Mouse (Mus musculus) MEL (cell line): ENCODE measurements around the gene Acadsb. TPM values are rescaled to one million over a fixed set of nuclear protein-coding genes. Genes with fewer than 3 reads are reported as not detected.

Experiments
- DNase-seq: peaks from one replicate; pipeline ENCODE4 v3.0.0; 2011; ENCODE audit warnings: low read depth, low spot score
- H3K27ac ChIP-seq: 2 replicates; pipeline ENCODE4 v1.5.1; 2012; ENCODE audit warnings: low read depth, mild to moderate bottlenecking, control low read depth, low read length, moderate library complexity; ENCODE audit not compliant: control insufficient read depth
- H3K27me3 ChIP-seq, 2 experiments: fragments of 150-350 bp in 1 of 2; sonication (generic) in 1 of 2; 2 replicates each; pipeline ENCODE4 v1.6.1; 2012; ENCODE audit warnings: low read length in 2 of 2, mild to moderate bottlenecking in 2 of 2, improper control_type of control experiment in 1 of 2, moderate library complexity in 1 of 2; ENCODE audit not compliant: insufficient read depth in 2 of 2, control insufficient read depth in 1 of 2
- H3K36me3 ChIP-seq, 2 experiments: 2 replicates each; pipeline ENCODE4 v1.6.1; 2012 to 2014; ENCODE audit warnings: low read length in 2 of 2, improper control_type of control experiment in 1 of 2, inconsistent platforms in 1 of 2, mild to moderate bottlenecking in 1 of 2; ENCODE audit not compliant: insufficient read depth in 2 of 2, control insufficient read depth in 1 of 2
- H3K4me1 ChIP-seq, 2 experiments: fragments of 150-350 bp in 1 of 2; sonication (generic) in 1 of 2; 2 replicates each; pipeline ENCODE4 v1.6.1; 2012; ENCODE audit warnings: low read length in 2 of 2, improper control_type of control experiment in 1 of 2, mild to moderate bottlenecking in 1 of 2; ENCODE audit not compliant: insufficient read depth in 2 of 2, control insufficient read depth in 1 of 2
- H3K4me3 ChIP-seq, 2 experiments: fragments of 150-350 bp in 1 of 2; sonication (generic) in 1 of 2; 2 replicates each; pipeline ENCODE4 v1.5.1; 2012; ENCODE audit warnings: low read depth in 2 of 2, low read length in 2 of 2, mild to moderate bottlenecking in 2 of 2, moderate library complexity in 2 of 2, control low read depth in 1 of 2, improper control_type of control experiment in 1 of 2; ENCODE audit not compliant: control insufficient read depth in 1 of 2, insufficient read depth in 1 of 2
- H3K79me2 ChIP-seq: 2 replicates; pipeline ENCODE4 v1.6.1; 2012; ENCODE audit warnings: mild to moderate bottlenecking, low read length, moderate library complexity; ENCODE audit not compliant: control insufficient read depth, poor library complexity, insufficient read depth
- H3K9ac ChIP-seq: 2 replicates; pipeline ENCODE4 v1.6.1; 2012; ENCODE audit warnings: low read depth, mild to moderate bottlenecking, control low read depth, low read length, moderate library complexity; ENCODE audit not compliant: control insufficient read depth, poor library complexity, severe bottlenecking
- H3K9me3 ChIP-seq: fragments of 150-350 bp; sonication (generic); replicated peaks from 2 replicates; pipeline ENCODE4 v1.6.1; 2012; ENCODE audit warnings: mild to moderate bottlenecking, low read length, improper control_type of control experiment, moderate library complexity; ENCODE audit not compliant: insufficient read depth
- BHLHE40 ChIP-seq: IDR thresholded peaks from 2 replicates; pipeline ENCODE4 v1.6.1; 2012; ENCODE audit warnings: low read depth, mild to moderate bottlenecking, inconsistent platforms, low read length, improper control_type of control experiment, borderline replicate concordance
- CHD1 ChIP-seq: IDR thresholded peaks from 2 replicates; pipeline ENCODE4 v1.6.1; 2012; ENCODE audit warnings: low read depth, mild to moderate bottlenecking, inconsistent platforms, low read length, improper control_type of control experiment
- CHD2 ChIP-seq: IDR thresholded peaks from 2 replicates; pipeline ENCODE4 v1.6.1; 2011; ENCODE audit warnings: low read length, improper control_type of control experiment
- CTCF ChIP-seq, 3 experiments: IDR thresholded peaks in 2 of 3; conservative IDR thresholded peaks in 1 of 3; 2 replicates each; pipeline ENCODE4 v1.5.1; 2011 to 2012; ENCODE audit warnings: low read length in 3 of 3, low read depth in 2 of 3, mild to moderate bottlenecking in 2 of 3, improper control_type of control experiment in 1 of 3, inconsistent platforms in 1 of 3, mixed read lengths in 1 of 3, moderate library complexity in 1 of 3; ENCODE audit not compliant: control insufficient read depth in 1 of 3, insufficient read depth in 1 of 3, poor library complexity in 1 of 3, severe bottlenecking in 1 of 3
- E2F4 ChIP-seq: IDR thresholded peaks from 2 replicates; pipeline ENCODE4 v1.6.1; 2011; ENCODE audit warnings: low read depth, low read length, improper control_type of control experiment, borderline replicate concordance
- ELF1 ChIP-seq: IDR thresholded peaks from 2 replicates; pipeline ENCODE4 v1.6.1; 2014; ENCODE audit warnings: low read depth, mild to moderate bottlenecking, inconsistent platforms, low read length, improper control_type of control experiment, moderate library complexity
- EP300 ChIP-seq, 2 experiments: IDR thresholded peaks; 2 replicates each; pipeline ENCODE4 v1.6.1; 2011; ENCODE audit warnings: improper control_type of control experiment in 2 of 2, low read length in 2 of 2, low read depth in 1 of 2, mild to moderate bottlenecking in 1 of 2
- JUND ChIP-seq: IDR thresholded peaks from 2 replicates; pipeline ENCODE4 v1.6.1; 2011; ENCODE audit warnings: low read depth, mild to moderate bottlenecking, improper control_type of control experiment, low read length
- KAT2A ChIP-seq: conservative IDR thresholded peaks from 2 replicates; pipeline ENCODE4 v1.6.1; 2012; ENCODE audit warnings: low read depth, low read length, improper control_type of control experiment, inconsistent platforms
- MEF2A ChIP-seq: IDR thresholded peaks from 2 replicates; pipeline ENCODE4 v1.6.1; 2014; ENCODE audit warnings: low read depth, mild to moderate bottlenecking, inconsistent platforms, low read length, improper control_type of control experiment; ENCODE audit not compliant: poor library complexity, insufficient replicate concordance, severe bottlenecking; ENCODE audit errors: extremely low read depth
- MXI1 ChIP-seq: IDR thresholded peaks from 2 replicates; pipeline ENCODE4 v1.6.1; 2011; ENCODE audit warnings: mild to moderate bottlenecking, low read depth, low read length, improper control_type of control experiment
- MYC ChIP-seq: IDR thresholded peaks from 2 replicates; pipeline ENCODE4 v1.6.1; 2011; ENCODE audit warnings: low read depth, mild to moderate bottlenecking, low read length, improper control_type of control experiment, moderate library complexity
- NELFE ChIP-seq: IDR thresholded peaks from 2 replicates; pipeline ENCODE4 v1.6.1; 2011; ENCODE audit warnings: low read depth, low read length, improper control_type of control experiment
- POLR2A ChIP-seq, 2 experiments: IDR thresholded peaks; 2 replicates each; pipeline ENCODE4 v1.6.1; 2011 to 2012; ENCODE audit warnings: low read length in 2 of 2, mild to moderate bottlenecking in 2 of 2, control low read depth in 1 of 2, improper control_type of control experiment in 1 of 2, low read depth in 1 of 2, moderate library complexity in 1 of 2; ENCODE audit not compliant: control insufficient read depth in 1 of 2, insufficient read depth in 1 of 2, poor library complexity in 1 of 2
- POLR2AphosphoS2 ChIP-seq: IDR thresholded peaks from 2 replicates; pipeline ENCODE4 v1.6.1; 2011; ENCODE audit warnings: low read length, improper control_type of control experiment
- POLR2AphosphoS5 ChIP-seq: IDR thresholded peaks from 2 replicates; pipeline ENCODE4 v1.6.1; 2012; ENCODE audit warnings: low read depth, borderline replicate concordance, mild to moderate bottlenecking, inconsistent platforms, low read length, moderate library complexity, mixed read lengths
- RAD21 ChIP-seq: IDR thresholded peaks from 2 replicates; pipeline ENCODE4 v1.6.1; 2011; ENCODE audit warnings: mild to moderate bottlenecking, low read depth, low read length, improper control_type of control experiment
- TAL1 ChIP-seq: IDR thresholded peaks from 2 replicates; pipeline ENCODE4 v1.6.1; 2012; ENCODE audit warnings: mild to moderate bottlenecking, inconsistent platforms, low read length, moderate library complexity, mixed read lengths
- TBP ChIP-seq: IDR thresholded peaks from 2 replicates; pipeline ENCODE4 v1.8.0; 2011; ENCODE audit warnings: low read depth, low read length, improper control_type of control experiment
- TCF12 ChIP-seq: IDR thresholded peaks from 2 replicates; pipeline ENCODE4 v1.6.1; 2014; ENCODE audit warnings: low read depth, mild to moderate bottlenecking, inconsistent platforms, low read length, improper control_type of control experiment, moderate library complexity
- USF2 ChIP-seq, 2 experiments: IDR thresholded peaks; 2 replicates each; pipeline ENCODE4 v1.6.1; 2011 to 2012; ENCODE audit warnings: improper control_type of control experiment in 2 of 2, low read length in 2 of 2, borderline replicate concordance in 1 of 2, inconsistent platforms in 1 of 2, low read depth in 1 of 2, mild to moderate bottlenecking in 1 of 2; ENCODE audit not compliant: insufficient read depth in 1 of 2
- ZC3H11A ChIP-seq: IDR thresholded peaks from 2 replicates; pipeline ENCODE4 v1.6.1; 2012; ENCODE audit warnings: low read depth, mild to moderate bottlenecking, inconsistent platforms, low read length, improper control_type of control experiment
- ZKSCAN1 ChIP-seq: IDR thresholded peaks from 2 replicates; pipeline ENCODE4 v1.6.1; 2012; ENCODE audit warnings: low read depth, mild to moderate bottlenecking, inconsistent platforms, low read length, improper control_type of control experiment, moderate library complexity
- ZMIZ1 ChIP-seq: IDR thresholded peaks from 2 replicates; pipeline ENCODE4 v1.6.1; 2012; ENCODE audit warnings: low read depth, mild to moderate bottlenecking, inconsistent platforms, low read length, improper control_type of control experiment, moderate library complexity
- ZNF384 ChIP-seq: IDR thresholded peaks from 2 replicates; pipeline ENCODE4 v1.6.1; 2012; ENCODE audit warnings: low read depth, mild to moderate bottlenecking, inconsistent platforms, low read length, improper control_type of control experiment
- polyA plus RNA-seq, 2 experiments: library from polyadenylated mRNA; stranded (reverse) in 1 of 2; unstranded in 1 of 2; fragments of >175 nt in 1 of 2; fragments of >200 nt in 1 of 2; gene quantifications; 2 replicates each; pipeline versions ENCODE4 v1.2.1 to v1.2.4; 2012; ENCODE audit warnings: low replicate concordance in 2 of 2, low read depth in 1 of 2; ENCODE audit not compliant: insufficient read length in 2 of 2, insufficient read depth in 1 of 2, missing spikeins in 1 of 2
- total RNA-seq: library from RNA; depleted of rRNA; stranded (reverse); fragments of 300-350 nt; gene quantifications from 2 replicates; pipeline ENCODE4 v1.2.3, GENCODE M21; 2012

The Acadsb gene
- total and polyA plus RNA-seq, 3 experiments, result 11.4 to 20.7 TPM; not detected in 1

- TF ChIP-seq RAD21 (no peak), CTCF (IDR thresholded peaks at IDR 0.05 in 2 of 3, conservative IDR thresholded peaks at IDR 0.05 in 1 of 3; ENCODE audit: control insufficient read depth in 1 of 3, insufficient read depth in 1 of 3, low read depth in 2 of 3, low read length in 3 of 3, poor library complexity in 1 of 3, severe bottlenecking in 1 of 3) (no peak), POLR2AphosphoS2 (no peak), JUND (no peak), MYC (no peak), ZMIZ1 (no peak), CHD2 (no peak), ZC3H11A (no peak), USF2 (IDR thresholded peaks at IDR 0.05; ENCODE audit: borderline replicate concordance in 1 of 2, insufficient read depth in 1 of 2, low read depth in 1 of 2, low read length in 2 of 2) (no peak), POLR2A (IDR thresholded peaks at IDR 0.05; ENCODE audit: control insufficient read depth in 1 of 2, insufficient read depth in 1 of 2, low read depth in 1 of 2, low read length in 2 of 2, poor library complexity in 1 of 2) (no peak), E2F4 (no peak), MXI1 (no peak), ELF1 (no peak), BHLHE40 (no peak), TCF12 (no peak), MEF2A (no peak), POLR2AphosphoS5 (no peak), NELFE (no peak), CHD1 (no peak), TBP (no peak)
- no peak overlapping the region for H3K27ac ChIP-seq
- no peak for DNase-seq
Measured at GRCm38 (mm10) chr7:131437051-131437450, 26.6 kb downstream of the Acadsb start.

GRCm38 (mm10) chr7:131456714-131457113 lies 46.3 kb downstream of the Acadsb start:
- no peak for DNase-seq
- TF ChIP-seq CTCF (IDR thresholded peaks at IDR 0.05 in 2 of 3, conservative IDR thresholded peaks at IDR 0.05 in 1 of 3; ENCODE audit: control insufficient read depth in 1 of 3, insufficient read depth in 1 of 3, low read depth in 2 of 3, low read length in 3 of 3, poor library complexity in 1 of 3, severe bottlenecking in 1 of 3), result no peak
- TF ChIP-seq ZKSCAN1, result no peak
- no peak for TF ChIP-seq MEF2A
- no peak for TF ChIP-seq CHD2
- TF ChIP-seq TAL1, result no peak
- TF ChIP-seq E2F4, result no peak
- no peak for TF ChIP-seq TCF12
- no peak for TF ChIP-seq ZNF384
- no peak for TF ChIP-seq ZC3H11A
- TF ChIP-seq KAT2A, result no peak
- no peak for TF ChIP-seq EP300 (IDR thresholded peaks at IDR 0.05; ENCODE audit: low read depth in 1 of 2, low read length in 2 of 2)
- TF ChIP-seq JUND, result no peak
- TF ChIP-seq, all 39 proteins: peak for 0

More at GRCm38 (mm10) chr7:131437051-131437450, 26.6 kb downstream of the Acadsb start:
- no peak overlapping the region for H3K9ac ChIP-seq
- no peaks in the 10 kb centered on the region for H3K79me2 ChIP-seq
- H3K4me1 ChIP-seq, result no peaks in the 10 kb centered on the region
- no peaks in the 10 kb centered on the region for H3K9me3 ChIP-seq
- no peak overlapping the region for H3K4me3 ChIP-seq
- no peaks in the 10 kb centered on the region for H3K36me3 ChIP-seq
- H3K27me3 ChIP-seq, result no peaks in the 10 kb centered on the region

More at GRCm38 (mm10) chr7:131456714-131457113, 46.3 kb downstream of the Acadsb start:
- Histone ChIP-seq H3K36me3 (no peaks in the 10 kb centered on the region), H3K4me1 (0 out of 4 replicates have a peak, but pooled peaks cover 0 to 2% of the 10 kb centered on the region in 2 experiments), H3K27ac (no peak overlapping the region), H3K9ac (no peak overlapping the region), H3K4me3 (no peak overlapping the region), H3K79me2 (no peaks in the 10 kb centered on the region), H3K9me3 (no peaks in the 10 kb centered on the region), H3K27me3 (no peaks in the 10 kb centered on the region)
